Mouse (Mus musculus): Measurements from ENCODE around the gene Muc5ac.

Gene Muc5ac

GRCm38 (mm10) chr7:141835941-141836340 is 47.2 kb downstream of the Muc5ac start:
- DNase-seq (ENCODE audit: low read depth), result no peak

GRCm38 (mm10) chr7:141836423-141836822 is 47.7 kb downstream of the Muc5ac start:
- DNase-seq (ENCODE audit: low read depth), result no peak

DNA sequence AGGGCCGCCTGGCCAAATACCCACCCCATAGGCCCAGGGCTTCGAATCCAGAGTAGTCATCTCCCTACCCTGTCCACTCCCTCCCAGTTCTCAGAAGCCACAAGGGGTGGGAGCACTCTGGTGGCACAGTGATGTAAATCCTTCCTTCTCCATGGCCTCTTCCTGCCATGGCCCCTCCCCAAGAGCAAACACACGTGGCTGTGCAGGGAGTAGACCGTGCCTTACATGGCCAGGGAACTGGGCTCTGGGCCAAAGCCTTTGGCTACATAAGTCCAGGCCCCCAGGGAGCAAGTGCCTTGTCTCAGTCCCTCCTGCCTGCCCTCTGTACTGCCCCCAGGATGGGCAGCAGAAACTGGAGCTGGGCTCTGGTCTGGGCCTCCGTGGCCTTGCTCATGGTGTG is 50.0 kb downstream of the Muc5ac start, which contains the start of gene Muc5b:
Muc5b (plus strand) TSS at position 292 of the 400 bp plus-strand sequence.
- no peak for DNase-seq (ENCODE audit: low read depth)

- DNase-seq (ENCODE audit: low read depth), result no peak
These were observed 51.6 kb downstream of the Muc5ac start for GRCm38 (mm10) chr7:141840354-141840753.

DNA sequence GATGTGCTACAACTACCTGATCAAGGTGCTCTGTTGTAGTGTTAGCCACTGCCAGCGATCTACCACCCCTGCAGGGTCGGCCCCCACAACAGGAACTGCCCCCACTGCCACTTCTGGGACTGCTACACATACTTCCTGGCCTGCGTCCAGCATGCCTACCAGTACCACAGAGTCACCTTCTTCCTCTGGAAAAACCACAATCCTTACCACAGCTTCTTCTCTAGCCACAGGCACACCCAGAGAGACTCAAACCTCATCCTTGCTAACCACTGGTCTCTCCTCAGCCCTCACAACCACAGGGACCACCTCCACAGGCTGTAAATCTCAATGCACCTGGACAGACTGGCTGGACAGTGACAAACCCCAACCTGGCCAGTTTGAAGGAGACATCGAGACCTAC is 72.3 kb downstream of the Muc5ac start:
- DNase-seq (ENCODE audit: low read depth), result no peak

Data from induced T-regulatory cell, adult 2 months (primary cell).